10 mouse cellular contexts compared by ENCODE assay signal in genomic region chr8:90868334-90868733, GRCm38 (mm10). TPM values are rescaled to one million over a fixed set of nuclear protein-coding genes. Genes with fewer than 3 reads are reported as not detected.
DNase-seq lines count a peak whose midpoint lies in the region; ATAC-seq and TF ChIP-seq lines count a peak whose summit lies in the region.
"Had no signal": no experiment of that assay in that cellular context is flagged by ENCODE, and none has a peak within 500 bp of the region (broad histone marks: within the 10 kb centered on the region; RNA-seq: fewer than 3 reads in every experiment).

No protein-coding gene starts in this region.

- peak overlapping the region; percentile 79 for H3K27ac ChIP-seq in kidney, adult 2 months (ENCODE audit: insufficient read depth, low read depth, low read length)
- H3K27ac ChIP-seq in testis, adult 2 months (ENCODE audit: control insufficient read depth, insufficient read depth, low read depth, low read length), result peak overlapping the region; percentile 64
- peak overlapping the region; percentile 84; the same call in 1 of the 2 replicates for H3K27ac ChIP-seq in hindbrain, postnatal 0 days

- no peaks in the 10 kb centered on the region for H3K36me3 ChIP-seq in kidney, adult 2 months (ENCODE audit: control insufficient read depth, insufficient read depth, low read length)
- H3K36me3 ChIP-seq in testis, adult 2 months (ENCODE audit: control insufficient read depth, insufficient read depth, low read length), result no peaks in the 10 kb centered on the region
- H3K36me3 ChIP-seq in hindbrain, postnatal 0 days (ENCODE audit: insufficient read depth, low read length), result no peaks in the 10 kb centered on the region

- peak; percentile 52 for DNase-seq in kidney, adult 2 months
- no peak for DNase-seq in kidney, adult 11 months
- DNase-seq in testis, postnatal 14 days (ENCODE audit: low spot score), result no peak
- no peak for DNase-seq in hindbrain, postnatal 0 days (ENCODE audit: low spot score)
- peak; percentile 84 for DNase-seq in telencephalon, adult 2 months (ENCODE audit: low read depth, low spot score)
- DNase-seq in cerebellum, adult 9-11 months, result no peak
- DNase-seq: thymus, postnatal 4 days had no signal

- H3K4me1 ChIP-seq in kidney, adult 2 months (ENCODE audit: control insufficient read depth, insufficient read depth, low read length), result peaks cover 10% of the 10 kb centered on the region
- peaks cover 7% of the 10 kb centered on the region for H3K4me1 ChIP-seq in testis, adult 2 months (ENCODE audit: control insufficient read depth, insufficient read depth, low read length)
- H3K4me1 ChIP-seq in hindbrain, postnatal 0 days (ENCODE audit: insufficient read depth, low read length), result peaks cover 32% of the 10 kb centered on the region

- H3K4me2 ChIP-seq in hindbrain, postnatal 0 days (ENCODE audit: low read depth, low read length), result no peak overlapping the region

- H3K27me3 ChIP-seq in kidney, adult 2 months (replicated peaks; ENCODE audit: control insufficient read depth, insufficient read depth, low read length), result no peaks in the 10 kb centered on the region
- no peaks in the 10 kb centered on the region for H3K27me3 ChIP-seq in testis, adult 2 months (ENCODE audit: control insufficient read depth, insufficient read depth, low read length)
- H3K27me3 ChIP-seq in hindbrain, postnatal 0 days (ENCODE audit: insufficient read depth, low read length), result no peaks in the 10 kb centered on the region

- no peak for TF ChIP-seq POLR2A in kidney, adult 2 months (IDR thresholded peaks at IDR 0.05; ENCODE audit: low read depth, low read length)
- TF ChIP-seq POLR2A in testis, adult 2 months (IDR thresholded peaks at IDR 0.05; ENCODE audit: control insufficient read depth, low read depth, low read length), result no peak

- 62% methylated on average over 4 of the region's 4 CpGs for WGBS in kidney, adult 2 months
- 57% methylated on average over 4 of the region's 4 CpGs for WGBS in hindbrain, postnatal 0 days

- no peak for TF ChIP-seq CTCF in kidney, adult 2 months (conservative IDR thresholded peaks at IDR 0.05; ENCODE audit: insufficient read depth, insufficient read length, low read depth, low read length)
- no peak for TF ChIP-seq CTCF in testis, adult 2 months (IDR thresholded peaks at IDR 0.05; ENCODE audit: control insufficient read depth, insufficient read depth, insufficient replicate concordance, low read depth, low read length)
- no peak for TF ChIP-seq CTCF in hindbrain, postnatal 0 days (IDR thresholded peaks at IDR 0.05; ENCODE audit: low read depth)

- no peak overlapping the region for H3K9ac ChIP-seq in hindbrain, postnatal 0 days (replicated peaks; ENCODE audit: low read length)

- no peak for ATAC-seq in hindbrain, postnatal 0 days
- ATAC-seq in cerebellum, adult (ENCODE audit: insufficient number of reproducible peaks, low FRiP score, low TSS enrichment), result no peak

- no peaks in the 10 kb centered on the region for H3K9me3 ChIP-seq in hindbrain, postnatal 0 days (ENCODE audit: low read length)

- H3K4me3 ChIP-seq in kidney, adult 2 months (ENCODE audit: insufficient read depth, low read depth, low read length), result no peak overlapping the region
- H3K4me3 ChIP-seq in testis, adult 2 months (ENCODE audit: control insufficient read depth, low read depth, low read length), result no peak overlapping the region
- no peak overlapping the region for H3K4me3 ChIP-seq in hindbrain, postnatal 0 days (ENCODE audit: low read length)

RNA-seq across cellular contexts. Expression of gene Chd9, which starts 40.2 kb away (rescaled TPM):
- 224 and 271 TPM in 2 replicates for polyA plus RNA-seq in kidney, adult 2 months (2012; rRNA removed)
- 14.3 and 71.9 TPM in 2 replicates for polyA plus RNA-seq in testis, adult 2 months (2012; rRNA removed)
- 87.2 and 112 TPM in 2 replicates for total RNA-seq in hindbrain, postnatal 0 days (2014; rRNA removed)
- 103 and 106 TPM in 2 replicates for polyA plus RNA-seq in hindbrain, postnatal 0 days (2015; fragmentation: Nextera tagmentation; extraction: Ambion mirVana)

RNA-seq across cellular contexts. Expression of gene Gm19935, which starts 51.1 kb away (rescaled TPM):
- 0.16 and 0.24 TPM in 2 replicates for polyA plus RNA-seq in kidney, adult 2 months (2012; rRNA removed)
- polyA plus RNA-seq in testis, adult 2 months (2012; rRNA removed), result 28.6 and 29.6 TPM in 2 replicates
- total RNA-seq in hindbrain, postnatal 0 days (2014; rRNA removed), result 2.0 and 7.2 TPM in 2 replicates
- 3.9 and 5.5 TPM in 2 replicates for polyA plus RNA-seq in hindbrain, postnatal 0 days (2015; fragmentation: Nextera tagmentation; extraction: Ambion mirVana)
- total RNA-seq: megakaryocyte-erythroid progenitor cell, adult 5-6 weeks had no signal

Comparison
In these comparisons a context has a peak if more than half of its experiments do, and no peak if none do; other contexts are left out.
1. DNase-seq: peak in kidney, adult 2 months (single experiment) and telencephalon, adult 2 months (single experiment); none in kidney, adult 11 months (single experiment), testis, postnatal 14 days (single experiment), hindbrain, postnatal 0 days (single experiment) and cerebellum, adult 9-11 months (single experiment).
2. Peak in every context shown above with its lines, with median percentiles within 50 percentile points of each other: H3K27ac ChIP-seq.